Mouse (Mus musculus): Measurements from ENCODE around the gene Snf8. TPM values are rescaled to one million over a fixed set of nuclear protein-coding genes. Genes with fewer than 3 reads are reported as not detected.

Snf8 gene
- polyA plus RNA-seq, 1 experiment from 2014 or later, result 78.9 TPM

DNA sequence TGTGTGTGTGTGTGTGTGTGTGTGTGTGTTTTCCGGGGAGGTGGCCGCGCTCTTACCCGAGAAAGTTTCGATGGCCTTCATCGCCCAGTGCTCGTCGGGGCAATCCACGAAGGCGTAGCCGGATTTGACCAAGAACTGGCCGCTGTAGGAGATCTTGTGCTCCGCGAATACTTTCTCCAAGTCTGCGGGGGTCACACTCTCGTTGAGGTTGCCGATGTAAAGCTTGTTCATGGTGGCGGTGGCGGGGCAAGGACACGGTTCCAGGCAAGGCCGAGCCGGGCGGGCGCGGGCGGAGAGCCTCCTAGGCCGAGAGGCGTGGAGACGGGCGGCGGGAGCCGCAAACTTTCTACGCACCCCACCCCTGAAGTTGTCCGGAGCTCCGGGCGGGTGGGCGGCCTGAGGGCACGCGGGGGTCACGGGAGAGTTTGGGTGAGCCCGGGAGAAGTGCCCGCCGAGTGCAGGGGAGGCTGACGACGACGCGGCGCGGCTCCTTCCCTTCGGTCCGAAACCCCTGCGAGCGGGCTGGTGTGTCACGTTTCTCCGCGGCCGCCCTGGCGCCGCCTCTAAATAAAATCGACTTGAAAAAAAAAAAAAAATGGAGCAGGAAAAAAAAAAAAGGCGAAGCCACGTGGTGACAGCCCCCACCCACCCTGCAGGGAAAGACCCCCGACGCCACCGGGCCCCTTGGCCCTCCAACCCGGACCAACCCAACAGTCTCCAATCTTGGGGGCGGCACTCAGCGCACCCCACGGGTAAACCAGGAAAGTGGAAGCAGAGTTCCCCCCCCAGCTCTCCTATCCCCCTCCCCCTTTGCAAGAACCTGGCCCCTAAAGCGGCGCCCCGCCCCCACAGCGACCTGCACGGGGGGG is 29.0 kb upstream of the Snf8 start, which contains the start of gene Igf2bp1:
TSS of gene Igf2bp1 (minus strand) at position 538 of the 869 bp plus-strand sequence.
- Histone ChIP-seq H3K4me3 (peak within 1 kb of the TSS; percentile 96), H3K4me2 (peak within 1 kb of the TSS; percentile 96), H3K36me3 (no peaks in the 10 kb centered on the region), H3K9ac (peak within 1 kb of the TSS; percentile 96), H3K4me1 (replicated peaks) (peaks cover 26% of the 10 kb centered on the region), H3K27ac (ENCODE audit: poor library complexity, severe bottlenecking) (peak within 1 kb of the TSS; percentile 95), H3K9me3 (replicated peaks) (no peaks in the 10 kb centered on the region), H3K27me3 (replicated peaks) (no peaks in the 10 kb centered on the region)
- peak; percentile 48 for ATAC-seq (ENCODE audit: insufficient number of reproducible peaks, low FRiP score)
- under 1% methylated on average over 64 of the region's 74 CpGs for WGBS

- ATAC-seq (ENCODE audit: insufficient number of reproducible peaks, low FRiP score), result peak; percentile 15; the same call in 1 of the 2 replicates
- Histone ChIP-seq H3K9me3 (replicated peaks) (no peaks in the 10 kb centered on the region), H3K27me3 (replicated peaks) (no peaks in the 10 kb centered on the region), H3K4me2 (peak overlapping the region; percentile 96), H3K4me1 (replicated peaks) (peaks cover 25% of the 10 kb centered on the region), H3K9ac (peak overlapping the region; percentile 96), H3K27ac (ENCODE audit: poor library complexity, severe bottlenecking) (peak overlapping the region; percentile 95), H3K36me3 (no peaks in the 10 kb centered on the region), H3K4me3 (peak overlapping the region; percentile 96)
- under 1% methylated on average over 33 of the region's 33 CpGs for WGBS
These were observed 28.3 kb upstream of the Snf8 start for GRCm38 (mm10) chr11:96006367-96006851.

- peak overlapping the region; percentile 95 for H3K27ac ChIP-seq (ENCODE audit: poor library complexity, severe bottlenecking)
- WGBS, result under 1% methylated on average over 55 of the region's 67 CpGs
These were observed 27.7 kb upstream of the Snf8 start for GRCm38 (mm10) chr11:96006852-96007515.

DNA sequence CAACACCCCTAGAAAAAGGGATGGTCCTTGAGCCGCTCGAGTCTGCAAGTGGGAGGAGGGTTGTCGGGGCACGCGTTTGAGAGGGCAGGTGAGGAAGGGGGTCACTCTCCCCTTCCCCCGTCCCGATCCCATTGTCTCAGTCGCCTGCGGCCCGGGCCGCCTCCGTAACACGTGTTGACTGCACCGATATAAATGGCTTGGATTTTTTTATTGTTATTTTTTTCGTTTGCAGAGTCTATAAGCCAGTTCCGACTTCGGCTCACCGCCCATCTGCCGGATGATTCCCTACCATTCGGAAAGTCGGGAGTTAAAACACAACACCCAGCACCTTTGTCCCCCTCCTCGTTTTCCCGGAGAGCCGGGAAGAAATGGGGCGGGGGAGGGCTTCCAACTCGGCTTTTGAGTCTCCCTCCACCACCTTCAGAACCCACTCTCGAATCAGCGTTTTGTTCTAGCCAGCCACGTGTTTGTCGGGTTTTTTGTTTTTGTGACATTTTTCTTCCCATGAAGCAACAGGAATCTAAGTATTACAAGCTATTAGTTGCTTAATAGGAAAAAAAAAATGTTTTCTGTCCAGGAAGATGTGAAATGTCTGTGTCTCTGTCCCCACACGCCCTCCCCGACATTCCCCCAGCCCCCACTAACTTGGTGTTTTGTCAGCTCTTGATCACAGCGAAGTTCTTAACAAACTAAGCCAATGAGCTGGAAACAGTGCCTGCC is 27.0 kb upstream of the Snf8 start:
- WGBS, result under 1% methylated on average over 33 of the region's 33 CpGs

More at GRCm38 (mm10) chr11:96006852-96007515, 27.7 kb upstream of the Snf8 start:
- H3K27me3 ChIP-seq (replicated peaks), result no peaks in the 10 kb centered on the region
- no peaks in the 10 kb centered on the region for H3K9me3 ChIP-seq (replicated peaks)
- H3K9ac ChIP-seq, result peak overlapping the region; percentile 96
- H3K36me3 ChIP-seq, result no peaks in the 10 kb centered on the region
- peak overlapping the region; percentile 96 for H3K4me2 ChIP-seq
- H3K4me1 ChIP-seq (replicated peaks), result peaks cover 22% of the 10 kb centered on the region
- ATAC-seq (ENCODE audit: insufficient number of reproducible peaks, low FRiP score), result peak; percentile 80
- peak overlapping the region; percentile 96 for H3K4me3 ChIP-seq

DNA sequence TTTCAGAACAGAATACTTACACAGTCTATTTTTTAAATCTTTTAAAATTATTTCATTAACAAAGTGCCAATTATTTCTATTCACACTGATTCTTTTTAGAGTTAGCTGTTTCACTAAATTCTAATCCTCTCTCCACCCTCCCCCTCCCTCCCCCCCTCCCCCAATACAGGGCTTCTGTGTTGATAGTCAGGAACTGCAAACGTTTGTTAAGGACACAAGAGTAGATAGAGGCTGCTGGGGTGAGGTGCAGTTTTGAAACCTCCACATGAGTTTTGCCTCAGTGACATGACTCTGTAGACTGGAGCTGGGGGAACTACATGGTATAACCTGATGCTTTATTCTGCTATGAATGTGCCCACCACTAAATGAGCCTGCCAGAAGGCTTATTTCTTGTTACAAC is 25.9 kb upstream of the Snf8 start:
- Histone ChIP-seq H3K27ac (ENCODE audit: poor library complexity, severe bottlenecking) (no peak overlapping the region), H3K27me3 (replicated peaks) (no peaks in the 10 kb centered on the region), H3K9me3 (replicated peaks) (no peaks in the 10 kb centered on the region), H3K4me1 (replicated peaks) (peaks cover 12% of the 10 kb centered on the region; the same call in 1 of the 2 replicates), H3K4me2 (no peak overlapping the region), H3K4me3 (no peak overlapping the region), H3K9ac (no peak overlapping the region), H3K36me3 (no peaks in the 10 kb centered on the region)
- no peak for ATAC-seq (ENCODE audit: insufficient number of reproducible peaks, low FRiP score)
- WGBS, result 0% methylated on average over 1 of the region's 1 CpGs

More for the DNA sequence above, 27.0 kb upstream of the Snf8 start:
- H3K9me3 ChIP-seq (replicated peaks), result no peaks in the 10 kb centered on the region
- no peaks in the 10 kb centered on the region for H3K27me3 ChIP-seq (replicated peaks)
- peak; percentile 26 for ATAC-seq (ENCODE audit: insufficient number of reproducible peaks, low FRiP score)
- H3K27ac ChIP-seq (ENCODE audit: poor library complexity, severe bottlenecking), result peak overlapping the region; percentile 95
- H3K36me3 ChIP-seq, result no peaks in the 10 kb centered on the region
- peak overlapping the region; percentile 96 for H3K4me2 ChIP-seq
- peak overlapping the region; percentile 96 for H3K9ac ChIP-seq
- peak overlapping the region; percentile 96 for H3K4me3 ChIP-seq
- H3K4me1 ChIP-seq (replicated peaks), result peaks cover 18% of the 10 kb centered on the region

DNA sequence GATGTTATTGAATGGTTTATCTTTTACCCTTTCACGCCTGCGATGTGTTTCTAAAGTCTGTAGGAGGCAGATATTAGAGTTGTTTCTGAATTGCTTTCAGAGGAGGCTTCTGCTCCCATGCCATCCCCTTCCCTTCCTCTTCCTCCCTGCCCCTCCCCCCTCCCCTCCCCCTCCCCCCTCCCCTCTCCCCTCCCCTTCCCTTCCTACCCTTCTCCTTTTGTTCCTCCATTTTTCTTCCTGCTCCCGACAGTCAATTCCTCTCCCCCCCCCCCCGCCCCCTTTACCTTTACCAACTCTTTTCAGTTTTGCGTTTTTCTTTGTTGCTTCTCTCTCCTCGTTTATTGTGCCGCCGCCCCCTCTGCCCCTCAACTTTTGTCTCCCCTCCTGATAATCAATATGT is 22.7 kb upstream of the Snf8 start:
- peak overlapping the region; percentile 24; the same call in 1 of the 2 replicates for H3K9ac ChIP-seq
- peaks cover 25% of the 10 kb centered on the region for H3K4me1 ChIP-seq (replicated peaks)
- no peaks in the 10 kb centered on the region for H3K9me3 ChIP-seq (replicated peaks)
- no peaks in the 10 kb centered on the region for H3K36me3 ChIP-seq
- peak overlapping the region; percentile 61 for H3K4me2 ChIP-seq
- WGBS, result 6% methylated on average over 5 of the region's 8 CpGs
- ATAC-seq (ENCODE audit: insufficient number of reproducible peaks, low FRiP score), result no peak
- H3K27ac ChIP-seq (ENCODE audit: poor library complexity, severe bottlenecking), result no peak overlapping the region
- no peaks in the 10 kb centered on the region for H3K27me3 ChIP-seq (replicated peaks)
- H3K4me3 ChIP-seq, result peak overlapping the region; percentile 28

- Histone ChIP-seq H3K4me1 (replicated peaks) (peaks cover 37% of the 10 kb centered on the region), H3K9me3 (replicated peaks) (no peaks in the 10 kb centered on the region), H3K36me3 (no peaks in the 10 kb centered on the region), H3K27ac (ENCODE audit: poor library complexity, severe bottlenecking) (no peak overlapping the region), H3K4me3 (no peak overlapping the region), H3K9ac (no peak overlapping the region), H3K27me3 (replicated peaks) (no peaks in the 10 kb centered on the region), H3K4me2 (peak overlapping the region; percentile 35)
- no peak for ATAC-seq (ENCODE audit: insufficient number of reproducible peaks, low FRiP score)
- 12% methylated on average over 5 of the region's 5 CpGs for WGBS
These were observed 19.3 kb upstream of the Snf8 start for GRCm38 (mm10) chr11:96015421-96015820.

GRCm38 (mm10) chr11:96017941-96018351 is 16.7 kb upstream of the Snf8 start:
- Histone ChIP-seq H3K27ac (ENCODE audit: poor library complexity, severe bottlenecking) (peak overlapping the region; percentile 80), H3K4me2 (peak overlapping the region; percentile 43), H3K36me3 (no peaks in the 10 kb centered on the region), H3K9me3 (replicated peaks) (no peaks in the 10 kb centered on the region), H3K4me1 (replicated peaks) (peaks cover 35% of the 10 kb centered on the region), H3K4me3 (no peak overlapping the region), H3K9ac (0 out of 2 replicates have a peak overlapping the region, but pooled peaks have one; percentile 31), H3K27me3 (replicated peaks) (no peaks in the 10 kb centered on the region)
- ATAC-seq (ENCODE audit: insufficient number of reproducible peaks, low FRiP score), result peak; percentile 71
- 6% methylated on average over 9 of the region's 9 CpGs for WGBS

DNA sequence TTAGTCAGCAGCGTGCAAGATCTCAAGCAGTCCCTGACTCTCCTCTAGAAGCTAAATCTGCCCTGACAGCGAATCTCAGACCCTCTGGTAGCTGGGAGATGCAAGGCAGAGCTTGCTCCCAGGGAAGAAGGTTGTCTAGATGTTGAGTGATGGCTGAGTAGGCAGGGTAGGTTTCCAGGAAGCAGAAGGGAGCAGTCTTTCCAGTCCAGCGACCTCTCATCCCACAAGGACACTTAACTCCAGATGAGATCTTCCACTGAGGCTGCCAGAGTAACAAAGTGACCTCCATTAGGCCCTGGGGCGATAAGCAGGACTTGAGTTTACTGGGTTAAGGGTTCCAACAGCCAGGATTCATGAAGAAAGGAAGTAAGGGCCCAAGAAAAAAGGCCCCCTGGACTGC is 14.1 kb upstream of the Snf8 start:
- H3K36me3 ChIP-seq, result no peaks in the 10 kb centered on the region
- peaks cover 28% of the 10 kb centered on the region for H3K4me1 ChIP-seq (replicated peaks)
- no peak overlapping the region for H3K4me2 ChIP-seq
- H3K9ac ChIP-seq, result no peak overlapping the region
- no peak overlapping the region for H3K27ac ChIP-seq (ENCODE audit: poor library complexity, severe bottlenecking)
- no peak for ATAC-seq (ENCODE audit: insufficient number of reproducible peaks, low FRiP score)
- H3K4me3 ChIP-seq, result no peak overlapping the region
- no peaks in the 10 kb centered on the region for H3K9me3 ChIP-seq (replicated peaks)
- no peaks in the 10 kb centered on the region for H3K27me3 ChIP-seq (replicated peaks)
- 40% methylated on average over 4 of the region's 4 CpGs for WGBS

GRCm38 (mm10) chr11:96028130-96028529 is 6.6 kb upstream of the Snf8 start:
- WGBS, result 45% methylated on average over 5 of the region's 5 CpGs
- Histone ChIP-seq H3K27me3 (replicated peaks) (no peaks in the 10 kb centered on the region), H3K4me2 (no peak overlapping the region), H3K9ac (no peak overlapping the region), H3K27ac (ENCODE audit: poor library complexity, severe bottlenecking) (no peak overlapping the region), H3K36me3 (no peaks in the 10 kb centered on the region), H3K4me1 (replicated peaks) (no peaks in the 10 kb centered on the region; the same call in 1 of the 2 replicates), H3K4me3 (no peak overlapping the region), H3K9me3 (replicated peaks) (no peaks in the 10 kb centered on the region)
- no peak for ATAC-seq (ENCODE audit: insufficient number of reproducible peaks, low FRiP score)

All from heart, embryonic 12.5 days (tissue).